Comparison of ENCODE assay signal across 30 mouse cellular contexts in genomic region chr2:167709969-167710368, GRCm38 (mm10). TPM values are rescaled to one million over a fixed set of nuclear protein-coding genes. Genes with fewer than 3 reads are reported as not detected.
A peak's percentile ranks its signal among the peaks of the same experiment; 100 is the strongest.
DNase-seq lines count a peak whose midpoint lies in the region; ATAC-seq and TF ChIP-seq lines count a peak whose summit lies in the region.
"Had no signal": no experiment of that assay in that cellular context is flagged by ENCODE, and none has a peak within 500 bp of the region (broad histone marks: within the 10 kb centered on the region; RNA-seq: fewer than 3 reads in every experiment).

No protein-coding gene starts in this region.

- 31% methylated on average over 6 of the region's 6 CpGs for WGBS in liver, embryonic 15.5 days (ENCODE audit: insufficient replicate concordance)
- 63% methylated on average over 6 of the region's 6 CpGs for WGBS in embryonic facial prominence, embryonic 10.5 days
- WGBS in intestine, postnatal 0 days = 47% methylated on average over 6 of the region's 6 CpGs
- WGBS in heart, embryonic 12.5 days = 62% methylated on average over 6 of the region's 6 CpGs

- H3K9ac ChIP-seq in liver, embryonic 15.5 days = no peak overlapping the region
- H3K9ac ChIP-seq in intestine, postnatal 0 days (ENCODE audit: low read depth, low read length) = no peak overlapping the region
- H3K9ac ChIP-seq in heart, embryonic 12.5 days = no peak overlapping the region
- H3K9ac ChIP-seq: embryonic facial prominence, embryonic 13.5 days; limb, embryonic 13.5 days; lung, embryonic 15.5 days; midbrain, embryonic 12.5 days had no signal

- DNase-seq in liver = no peak
- no peak for DNase-seq in embryonic facial prominence, embryonic 10.5 days (ENCODE audit: low spot score)
- no peak for DNase-seq in yolk sac, embryonic 10.5 days (ENCODE audit: low spot score)
- no peak for DNase-seq in cerebellum, adult 9-11 months
- DNase-seq: adrenal gland, postnatal 36 days; B cell, adult 2 months; cerebellum, adult 11 months; cerebellum, postnatal 10 days; kidney, adult 9 months; kidney, postnatal 14 days; layer of hippocampus, postnatal 36 days; retina, postnatal 1 day; right cerebral cortex, postnatal 25 days; spleen, adult 18-20 months; thymus, postnatal 14 days had no signal

- H3K36me3 ChIP-seq in liver, embryonic 15.5 days (replicated peaks) = no peaks in the 10 kb centered on the region
- no peaks in the 10 kb centered on the region for H3K36me3 ChIP-seq in embryonic facial prominence, embryonic 10.5 days (replicated peaks)
- H3K36me3 ChIP-seq in intestine, postnatal 0 days (ENCODE audit: control insufficient read depth, insufficient read depth) = no peaks in the 10 kb centered on the region
- H3K36me3 ChIP-seq in heart, embryonic 12.5 days = no peaks in the 10 kb centered on the region
- H3K36me3 ChIP-seq: embryonic facial prominence, embryonic 13.5 days; G1E; heart, embryonic 10.5 days; limb, embryonic 13.5 days; lung, embryonic 15.5 days; midbrain, embryonic 12.5 days had no signal

- H3K9me3 ChIP-seq in liver, embryonic 15.5 days (replicated peaks) = no peaks in the 10 kb centered on the region
- H3K9me3 ChIP-seq in embryonic facial prominence, embryonic 10.5 days = no peaks in the 10 kb centered on the region
- no peaks in the 10 kb centered on the region for H3K9me3 ChIP-seq in intestine, postnatal 0 days (ENCODE audit: control insufficient read depth)
- no peaks in the 10 kb centered on the region for H3K9me3 ChIP-seq in heart, embryonic 12.5 days (replicated peaks)
- H3K9me3 ChIP-seq: embryonic facial prominence, embryonic 13.5 days; heart, embryonic 10.5 days; limb, embryonic 13.5 days; lung, embryonic 15.5 days had no signal

- 0 out of 2 replicates have a peak, but pooled peaks have one; percentile 21 for ATAC-seq in liver, embryonic 15.5 days (ENCODE audit: insufficient read depth)
- ATAC-seq in intestine, postnatal 0 days = peak; percentile 53
- ATAC-seq in monocyte, adult 5-6 weeks (replicated peaks; ENCODE audit: insufficient number of reproducible peaks, low FRiP score, low TSS enrichment, poor library complexity, severe bottlenecking) = peak; percentile 18; the same call in 1 of the 2 replicates
- ATAC-seq in heart, embryonic 12.5 days (ENCODE audit: insufficient number of reproducible peaks, low FRiP score) = no peak
- ATAC-seq: forebrain, embryonic 14.5 days; Patski had no signal

- H3K4me1 ChIP-seq in liver, embryonic 15.5 days (replicated peaks) = peaks cover 22% of the 10 kb centered on the region
- H3K4me1 ChIP-seq in embryonic facial prominence, embryonic 10.5 days = peaks cover 34% of the 10 kb centered on the region
- H3K4me1 ChIP-seq in intestine, postnatal 0 days (replicated peaks; ENCODE audit: control insufficient read depth, insufficient read depth, low read length) = peaks cover 4% of the 10 kb centered on the region
- H3K4me1 ChIP-seq in heart, embryonic 12.5 days (replicated peaks) = peaks cover 12% of the 10 kb centered on the region
- H3K4me1 ChIP-seq: midbrain, embryonic 12.5 days had no signal

- TF ChIP-seq CTCF in intestine, postnatal 0 days (IDR thresholded peaks at IDR 0.05; ENCODE audit: low read depth) = no peak

- H3K4me3 ChIP-seq in liver, embryonic 15.5 days (replicated peaks) = no peak overlapping the region
- H3K4me3 ChIP-seq in embryonic facial prominence, embryonic 10.5 days = no peak overlapping the region
- no peak overlapping the region for H3K4me3 ChIP-seq in intestine, postnatal 0 days (ENCODE audit: low read depth, low read length)
- no peak overlapping the region for H3K4me3 ChIP-seq in heart, embryonic 12.5 days
- H3K4me3 ChIP-seq: embryonic facial prominence, embryonic 13.5 days; heart, embryonic 10.5 days; layer of hippocampus, adult 2 months; limb, embryonic 13.5 days; lung, embryonic 15.5 days; midbrain, embryonic 12.5 days had no signal

- H3K27me3 ChIP-seq in liver, embryonic 15.5 days = no peaks in the 10 kb centered on the region
- H3K27me3 ChIP-seq in embryonic facial prominence, embryonic 10.5 days (replicated peaks; ENCODE audit: low read depth, poor library complexity, severe bottlenecking) = 0 out of 2 replicates have a peak, but pooled peaks cover 3% of the 10 kb centered on the region
- no peaks in the 10 kb centered on the region for H3K27me3 ChIP-seq in intestine, postnatal 0 days (replicated peaks; ENCODE audit: control insufficient read depth, insufficient read depth, low read length)
- 0 out of 2 replicates have a peak, but pooled peaks cover 4% of the 10 kb centered on the region for H3K27me3 ChIP-seq in heart, embryonic 12.5 days (replicated peaks)
- H3K27me3 ChIP-seq: embryonic facial prominence, embryonic 13.5 days; limb, embryonic 13.5 days; lung, embryonic 15.5 days; midbrain, embryonic 12.5 days; Patski had no signal

- H3K4me2 ChIP-seq in liver, embryonic 15.5 days = no peak overlapping the region
- H3K4me2 ChIP-seq in intestine, postnatal 0 days (replicated peaks; ENCODE audit: low read depth) = no peak overlapping the region
- no peak overlapping the region for H3K4me2 ChIP-seq in heart, embryonic 12.5 days
- H3K4me2 ChIP-seq: embryonic facial prominence, embryonic 13.5 days; limb, embryonic 13.5 days; lung, embryonic 15.5 days; midbrain, embryonic 12.5 days had no signal

- peak overlapping the region; percentile 31; the same call in 1 of the 2 replicates for H3K27ac ChIP-seq in liver, embryonic 15.5 days (replicated peaks)
- 0 out of 2 replicates have a peak overlapping the region, but pooled peaks have one; percentile 4 for H3K27ac ChIP-seq in embryonic facial prominence, embryonic 10.5 days (replicated peaks)
- no peak overlapping the region for H3K27ac ChIP-seq in intestine, postnatal 0 days (ENCODE audit: low read depth, low read length)
- H3K27ac ChIP-seq in heart, embryonic 12.5 days (ENCODE audit: poor library complexity, severe bottlenecking) = no peak overlapping the region
- H3K27ac ChIP-seq: embryonic facial prominence, embryonic 13.5 days; heart, embryonic 10.5 days; layer of hippocampus, adult 2 months; limb, embryonic 13.5 days; lung, embryonic 15.5 days; macrophage; midbrain, embryonic 12.5 days had no signal

RNA-seq across cellular contexts. Expression of gene Tmem189, which starts 20.3 kb away (rescaled TPM):
- polyA plus RNA-seq in liver, embryonic 15.5 days (2015; fragmentation: Nextera tagmentation; extraction: Ambion mirVana) = 17.4 and 18.2 TPM in 2 replicates
- polyA plus RNA-seq in embryonic facial prominence, embryonic 10.5 days (2016; fragmentation: Nextera tagmentation; extraction: Ambion mirVana) = 40.2 and 43.7 TPM in 2 replicates
- 25.0 and 26.8 TPM in 2 replicates for polyA plus RNA-seq in intestine, postnatal 0 days (2015; fragmentation: Nextera tagmentation; extraction: Ambion mirVana)
- total RNA-seq in monocyte, adult 5-6 weeks (2017) = 55.2 to 64.6 TPM (median 57.9 TPM) in 3 replicates
- 46.6 and 48.3 TPM in 2 replicates for polyA plus RNA-seq in heart, embryonic 12.5 days (2016; fragmentation: Nextera tagmentation; extraction: Ambion mirVana)

RNA-seq across cellular contexts. Expression of gene Cebpb, which starts 21.3 kb away (rescaled TPM):
- polyA plus RNA-seq in liver, embryonic 15.5 days (2015; fragmentation: Nextera tagmentation; extraction: Ambion mirVana) = 13.0 and 14.0 TPM in 2 replicates
- 1.7 and 1.8 TPM in 2 replicates for polyA plus RNA-seq in embryonic facial prominence, embryonic 10.5 days (2016; fragmentation: Nextera tagmentation; extraction: Ambion mirVana)
- 49.8 and 52.6 TPM in 2 replicates for polyA plus RNA-seq in intestine, postnatal 0 days (2015; fragmentation: Nextera tagmentation; extraction: Ambion mirVana)
- 255 to 567 TPM (median 357 TPM) in 3 replicates for total RNA-seq in monocyte, adult 5-6 weeks (2017)
- 14.2 and 16.8 TPM in 2 replicates for polyA plus RNA-seq in heart, embryonic 12.5 days (2016; fragmentation: Nextera tagmentation; extraction: Ambion mirVana)

RNA-seq across cellular contexts. Expression of gene Gm20431, which starts 48.7 kb away (rescaled TPM):
- 0.63 TPM in 1 of 2 replicates, not detected in the other for polyA plus RNA-seq in liver, embryonic 15.5 days (2015; fragmentation: Nextera tagmentation; extraction: Ambion mirVana)
- polyA plus RNA-seq in embryonic facial prominence, embryonic 10.5 days (2016; fragmentation: Nextera tagmentation; extraction: Ambion mirVana) = 0.68 and 4.9 TPM in 2 replicates
- polyA plus RNA-seq in intestine, postnatal 0 days (2015; fragmentation: Nextera tagmentation; extraction: Ambion mirVana) = 8.8 and 10.0 TPM in 2 replicates
- total RNA-seq in monocyte, adult 5-6 weeks (2017) = not detected in 3 replicates
- 10.4 and 11.5 TPM in 2 replicates for polyA plus RNA-seq in heart, embryonic 12.5 days (2016; fragmentation: Nextera tagmentation; extraction: Ambion mirVana)
- polyA plus RNA-seq: G1E; macrophage; neural tube, embryonic 11.5 days had no signal

Comparison
In these comparisons a context has a peak if more than half of its experiments do, and no peak if none do; other contexts are left out.
1. H3K27ac ChIP-seq: peak in liver, embryonic 15.5 days (single experiment) and embryonic facial prominence, embryonic 10.5 days (single experiment); none in intestine, postnatal 0 days (single experiment) and heart, embryonic 12.5 days (single experiment).